Mouse (Mus musculus) limb, embryonic 13.5 days (tissue): ENCODE results near the gene Mrvi1. TPM values are rescaled to one million over a fixed set of nuclear protein-coding genes. Genes with fewer than 3 reads are reported as not detected.
A peak's percentile ranks its signal among the peaks of the same experiment; 100 is the strongest.

Source experiments
- ATAC-seq: fragments of 200-750 bp; cut with Nextera tagmentation; 2 replicates; pipeline ENCODE4 v1.8.0; 2017; ENCODE audit warnings: low read depth, moderate number of reproducible peaks, moderate TSS enrichment; ENCODE audit not compliant: low FRiP score
- H3K27ac ChIP-seq: fragments of 300-500 bp; sonication (generic); 2 replicates; pipeline ENCODE4 v1.5.1; 2015; ENCODE audit warnings: inconsistent platforms, mild to moderate bottlenecking, moderate library complexity
- H3K27me3 ChIP-seq: fragments of 300-500 bp; sonication (generic); 2 replicates; pipeline ENCODE4 v1.6.1; 2015; ENCODE audit warnings: mild to moderate bottlenecking, inconsistent platforms
- H3K36me3 ChIP-seq: fragments of 300-500 bp; sonication (generic); 2 replicates; pipeline ENCODE4 v1.6.1; 2015; ENCODE audit warnings: inconsistent platforms, mild to moderate bottlenecking, moderate library complexity
- H3K4me1 ChIP-seq: fragments of 300-500 bp; sonication (generic); 2 replicates; pipeline ENCODE4 v1.6.1; 2015; ENCODE audit warnings: inconsistent platforms
- H3K4me2 ChIP-seq: fragments of 300-500 bp; sonication (generic); replicated peaks from 2 replicates; pipeline ENCODE4 v1.6.1; 2015; ENCODE audit warnings: inconsistent platforms, mild to moderate bottlenecking, moderate library complexity
- H3K4me3 ChIP-seq: fragments of 300-500 bp; sonication (generic); 2 replicates; pipeline ENCODE4 v1.5.1; 2015; ENCODE audit warnings: moderate library complexity, mild to moderate bottlenecking, inconsistent platforms
- H3K9ac ChIP-seq: fragments of 300-500 bp; sonication (generic); 2 replicates; pipeline ENCODE4 v1.6.1; 2015; ENCODE audit warnings: mild to moderate bottlenecking, inconsistent platforms
- H3K9me3 ChIP-seq: fragments of 300-500 bp; sonication (generic); 2 replicates; pipeline ENCODE4 v1.6.1; 2016; ENCODE audit warnings: inconsistent platforms
- WGBS: fragments of 180-500 bp; shearing (Covaris S2); methylation state at CpG from one replicate; pipeline ENCODE4 v1.1.7; 2015; 5-methylcytosine and 5-hydroxymethylcytosine counted together
- polyA plus RNA-seq: library from polyadenylated mRNA; unstranded; fragments of >200 nt; fragmentation: Nextera tagmentation; extraction: Ambion mirVana; gene quantifications from 2 replicates; pipeline ENCODE4 v1.2.1, GENCODE M21; 2015

Gene Mrvi1
- polyA plus RNA-seq, 1 experiment from 2014 or later = 1.6 TPM

DNA sequence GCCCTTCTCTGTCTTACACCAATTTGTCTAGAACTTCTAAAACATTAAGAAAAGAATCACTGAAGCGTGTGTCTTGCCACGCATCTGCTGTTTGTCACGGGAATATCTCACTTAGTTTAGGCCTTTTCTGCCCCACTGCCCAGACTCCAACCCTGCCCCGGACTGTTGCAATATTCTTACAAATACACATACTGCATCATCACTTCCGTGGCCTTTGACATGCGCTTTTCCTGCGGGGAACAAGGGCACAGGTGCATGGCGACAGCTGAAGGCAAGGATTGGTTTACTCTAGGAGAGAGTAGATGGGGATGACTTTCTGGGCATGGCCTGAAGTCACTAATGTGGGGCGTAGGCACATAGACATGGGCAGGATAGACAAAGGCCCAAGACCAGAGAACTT, 87.6 kb downstream of the Mrvi1 start:
- H3K4me1 ChIP-seq = 0 out of 2 replicates have a peak, but pooled peaks cover 2% of the 10 kb centered on the region
- H3K27ac ChIP-seq = no peak overlapping the region
- H3K4me3 ChIP-seq = no peak overlapping the region
- H3K9me3 ChIP-seq = no peaks in the 10 kb centered on the region
- ATAC-seq = no peak
- no peaks in the 10 kb centered on the region for H3K36me3 ChIP-seq
- no peaks in the 10 kb centered on the region for H3K27me3 ChIP-seq
- WGBS = 87% methylated on average over 9 of the region's 9 CpGs
- no peak overlapping the region for H3K4me2 ChIP-seq
- H3K9ac ChIP-seq = no peak overlapping the region

DNA sequence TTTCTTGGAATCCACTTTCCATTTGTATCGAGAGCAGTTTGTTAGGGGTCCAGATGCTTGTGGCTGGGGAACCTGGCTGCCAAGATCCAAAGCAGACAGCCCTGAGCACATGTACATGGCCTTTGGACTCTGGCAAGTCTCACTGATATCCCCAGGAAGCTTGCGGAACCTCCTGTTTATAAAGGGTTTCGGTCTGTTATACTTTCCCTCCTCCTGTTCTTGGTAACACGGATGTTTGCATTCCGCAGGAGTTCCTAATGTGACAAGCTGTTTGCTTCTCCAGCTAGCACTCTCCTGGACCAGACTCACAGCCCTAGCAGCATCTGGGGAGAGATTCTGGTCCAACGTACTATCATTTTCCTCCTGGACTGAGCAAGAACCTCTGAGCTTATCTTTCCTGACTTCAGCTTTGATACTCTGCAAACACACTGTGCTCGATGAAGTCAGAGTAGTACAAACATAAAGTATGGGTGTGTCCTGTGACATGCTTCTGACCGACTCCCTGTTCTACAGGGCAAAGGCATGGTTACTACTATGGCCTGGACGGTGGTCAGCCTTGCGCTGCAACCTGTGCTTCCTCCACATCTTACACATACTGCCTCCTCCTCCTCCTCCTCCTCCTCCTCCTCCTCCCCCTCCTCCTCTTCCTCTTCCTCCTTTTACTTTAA, 88.2 kb downstream of the Mrvi1 start:
- H3K4me3 ChIP-seq = no peak overlapping the region
- no peak overlapping the region for H3K27ac ChIP-seq
- no peaks in the 10 kb centered on the region for H3K9me3 ChIP-seq
- H3K4me1 ChIP-seq = 0 out of 2 replicates have a peak, but pooled peaks cover 2% of the 10 kb centered on the region
- H3K36me3 ChIP-seq = no peaks in the 10 kb centered on the region
- H3K4me2 ChIP-seq = no peak overlapping the region
- H3K27me3 ChIP-seq = no peaks in the 10 kb centered on the region
- no peak overlapping the region for H3K9ac ChIP-seq
- no peak for ATAC-seq
- 81% methylated on average over 10 of the region's 10 CpGs for WGBS

DNA sequence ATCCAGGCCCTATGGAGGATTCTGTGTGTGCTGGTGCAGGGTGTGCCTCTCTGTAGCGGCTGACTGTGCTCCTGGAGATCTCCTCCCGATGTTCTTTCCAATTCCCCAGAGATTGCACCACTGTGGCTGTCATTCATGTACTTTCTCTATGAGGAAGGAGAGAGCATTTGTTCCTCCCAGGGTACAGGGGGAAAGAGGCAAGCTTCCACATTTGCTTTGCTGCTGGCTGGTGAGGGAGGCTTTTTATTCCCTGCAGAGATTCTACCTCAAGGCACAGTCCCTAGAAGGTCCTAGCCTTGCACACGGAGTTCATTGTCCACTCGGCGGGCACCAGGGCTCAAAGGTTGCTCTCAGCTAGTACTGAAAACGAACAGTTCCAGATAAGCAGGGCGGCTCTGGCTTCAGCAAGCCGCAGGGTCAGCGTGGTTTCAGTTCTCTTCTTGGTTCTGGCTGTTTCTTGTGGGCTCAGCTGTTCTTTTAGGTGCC, 90.7 kb downstream of the Mrvi1 start:
- WGBS = 78% methylated on average over 9 of the region's 9 CpGs
- no peak for ATAC-seq
- Histone ChIP-seq H3K36me3 (no peaks in the 10 kb centered on the region), H3K9ac (no peak overlapping the region), H3K4me2 (no peak overlapping the region), H3K9me3 (no peaks in the 10 kb centered on the region), H3K27me3 (no peaks in the 10 kb centered on the region), H3K4me1 (0 out of 2 replicates have a peak, but pooled peaks cover 2% of the 10 kb centered on the region), H3K4me3 (no peak overlapping the region), H3K27ac (no peak overlapping the region)

DNA sequence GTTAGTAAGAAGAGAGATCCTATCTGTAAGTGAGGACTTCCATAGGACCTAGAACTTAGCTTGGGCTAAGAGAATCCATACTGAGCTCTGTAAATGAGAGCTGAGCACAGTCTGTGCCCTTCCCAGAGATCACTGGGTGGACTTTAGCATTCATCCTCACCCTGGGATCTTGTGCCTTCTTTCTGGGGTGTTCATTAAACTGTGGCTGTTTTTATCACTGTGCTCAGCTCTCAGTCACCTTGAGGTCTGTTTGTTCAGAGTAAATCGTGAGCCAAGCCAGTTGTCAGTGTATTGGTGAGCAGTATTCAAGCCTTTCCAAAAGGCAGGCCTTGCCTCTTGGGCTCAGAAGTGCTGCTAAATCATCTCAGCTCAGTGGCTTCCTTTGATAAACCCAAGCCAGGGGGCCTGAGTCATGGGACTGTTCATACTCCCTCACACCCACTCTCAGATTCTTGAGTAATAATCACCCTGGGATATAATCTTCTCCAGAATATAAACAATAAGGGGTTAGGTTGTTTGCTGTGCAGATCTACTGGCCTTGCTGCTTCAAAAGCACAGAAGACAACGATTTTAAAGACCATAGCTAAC, 100.4 kb downstream of the Mrvi1 start:
- no peak overlapping the region for H3K9ac ChIP-seq
- ATAC-seq = no peak

DNA sequence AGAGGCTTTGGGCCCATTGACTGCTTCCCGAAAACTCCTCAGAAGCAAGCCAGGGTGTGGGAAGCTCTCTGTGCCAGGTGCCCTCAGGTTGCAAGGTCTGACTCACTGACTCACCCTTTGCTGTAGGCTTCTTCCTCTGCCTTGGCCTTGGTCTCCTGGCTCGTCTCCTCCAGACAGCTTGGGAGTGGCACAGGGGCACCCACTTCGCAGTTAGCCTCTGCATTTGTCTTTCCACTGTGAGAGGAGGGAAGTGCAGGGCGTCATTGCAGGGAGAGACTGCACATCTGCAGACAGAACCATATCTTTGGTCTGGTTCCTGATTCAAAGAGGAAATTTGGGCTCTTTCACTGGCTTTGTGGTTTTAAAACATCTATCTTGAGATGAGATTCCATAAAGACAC, 104.2 kb downstream of the Mrvi1 start:
- WGBS = 92% methylated on average over 4 of the region's 4 CpGs
- no peak for ATAC-seq

More for the DNA sequence above, 100.4 kb downstream of the Mrvi1 start:
- H3K27me3 ChIP-seq = no peaks in the 10 kb centered on the region
- WGBS = 88% methylated on average over 2 of the region's 2 CpGs
- H3K4me2 ChIP-seq = no peak overlapping the region
- no peaks in the 10 kb centered on the region for H3K9me3 ChIP-seq
- H3K27ac ChIP-seq = no peak overlapping the region
- no peaks in the 10 kb centered on the region for H3K36me3 ChIP-seq
- no peaks in the 10 kb centered on the region for H3K4me1 ChIP-seq
- H3K4me3 ChIP-seq = no peak overlapping the region

DNA sequence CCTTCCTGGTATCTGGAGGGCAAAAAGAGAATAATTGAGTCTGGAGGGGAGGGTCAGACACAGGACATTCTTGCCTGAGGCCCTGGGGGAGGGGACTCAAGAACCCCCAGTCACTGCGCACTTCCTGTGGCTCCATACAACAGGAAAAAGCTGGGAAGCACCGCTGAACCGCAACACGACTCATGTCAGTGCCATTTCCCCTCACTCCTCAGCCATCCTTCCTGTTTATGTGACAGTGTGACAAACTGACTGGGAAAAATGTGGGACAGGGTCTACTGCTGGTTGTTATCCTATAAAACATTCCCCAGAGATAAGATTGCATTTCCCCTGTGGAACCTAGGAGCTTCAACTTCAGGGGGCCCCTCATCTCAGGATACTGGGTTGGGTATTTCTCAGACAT, 105.3 kb downstream of the Mrvi1 start:
- Histone ChIP-seq H3K4me2 (no peak overlapping the region), H3K36me3 (no peaks in the 10 kb centered on the region), H3K4me3 (no peak overlapping the region), H3K9ac (no peak overlapping the region), H3K27ac (no peak overlapping the region), H3K4me1 (0 out of 2 replicates have a peak, but pooled peaks cover 4% of the 10 kb centered on the region), H3K9me3 (no peaks in the 10 kb centered on the region), H3K27me3 (no peaks in the 10 kb centered on the region)
- 79% methylated on average over 4 of the region's 4 CpGs for WGBS
- ATAC-seq = no peak

More for the DNA sequence above, 104.2 kb downstream of the Mrvi1 start:
- no peak overlapping the region for H3K4me2 ChIP-seq
- no peaks in the 10 kb centered on the region for H3K9me3 ChIP-seq
- no peak overlapping the region for H3K4me3 ChIP-seq
- no peak overlapping the region for H3K9ac ChIP-seq
- no peaks in the 10 kb centered on the region for H3K4me1 ChIP-seq
- no peaks in the 10 kb centered on the region for H3K27me3 ChIP-seq
- H3K36me3 ChIP-seq = no peaks in the 10 kb centered on the region
- H3K27ac ChIP-seq = no peak overlapping the region

DNA sequence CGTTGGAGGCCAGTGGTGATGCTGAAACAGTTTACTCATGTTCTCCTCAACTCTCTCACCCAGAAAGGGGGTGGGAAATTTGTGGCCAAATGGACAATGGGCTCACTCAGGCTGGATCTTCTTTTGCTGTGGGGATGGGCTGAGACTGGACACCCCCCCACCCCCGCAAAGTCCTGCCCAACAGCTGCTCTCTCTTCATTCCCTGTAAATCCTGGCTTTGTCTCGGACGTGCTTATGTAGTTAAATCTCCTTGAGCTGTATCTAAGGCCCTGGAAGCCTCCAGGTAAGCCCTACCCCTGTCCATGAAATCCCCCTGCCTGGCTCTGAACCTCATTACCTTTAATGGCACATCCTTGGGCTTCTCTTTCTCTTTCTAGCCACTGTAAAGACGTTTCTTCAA, 113.5 kb downstream of the Mrvi1 start:
- Histone ChIP-seq H3K27me3 (no peaks in the 10 kb centered on the region), H3K9ac (no peak overlapping the region), H3K36me3 (no peaks in the 10 kb centered on the region), H3K4me2 (no peak overlapping the region), H3K4me1 (peaks cover 10% of the 10 kb centered on the region), H3K9me3 (no peaks in the 10 kb centered on the region), H3K4me3 (no peak overlapping the region), H3K27ac (no peak overlapping the region)
- ATAC-seq = no peak
- 66% methylated on average over 5 of the region's 5 CpGs for WGBS

DNA sequence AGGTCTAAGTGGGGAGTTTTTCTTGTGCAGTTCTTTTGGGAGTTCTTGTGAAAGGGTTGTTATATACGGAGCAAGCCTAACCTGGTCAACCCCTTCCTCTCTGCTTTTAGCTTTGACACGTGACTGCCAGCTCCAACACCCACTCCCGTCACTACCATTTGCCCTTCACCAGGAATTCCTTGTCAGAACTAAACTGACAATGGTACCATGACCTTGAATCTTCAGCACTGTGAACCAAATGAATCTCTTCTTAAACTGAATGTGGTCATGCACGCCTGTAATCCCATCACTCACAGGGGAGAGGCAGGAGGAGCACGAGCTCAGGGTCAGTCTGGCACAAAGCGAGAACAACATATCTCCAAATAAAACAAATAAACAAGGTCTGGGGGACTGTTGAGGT, 115.1 kb downstream of the Mrvi1 start:
- H3K4me3 ChIP-seq = no peak overlapping the region
- H3K27me3 ChIP-seq = no peaks in the 10 kb centered on the region
- ATAC-seq = no peak
- H3K9ac ChIP-seq = no peak overlapping the region
- H3K27ac ChIP-seq = no peak overlapping the region
- H3K36me3 ChIP-seq = no peaks in the 10 kb centered on the region
- H3K4me2 ChIP-seq = no peak overlapping the region
- peaks cover 7% of the 10 kb centered on the region for H3K4me1 ChIP-seq
- no peaks in the 10 kb centered on the region for H3K9me3 ChIP-seq
- 81% methylated on average over 6 of the region's 6 CpGs for WGBS

DNA sequence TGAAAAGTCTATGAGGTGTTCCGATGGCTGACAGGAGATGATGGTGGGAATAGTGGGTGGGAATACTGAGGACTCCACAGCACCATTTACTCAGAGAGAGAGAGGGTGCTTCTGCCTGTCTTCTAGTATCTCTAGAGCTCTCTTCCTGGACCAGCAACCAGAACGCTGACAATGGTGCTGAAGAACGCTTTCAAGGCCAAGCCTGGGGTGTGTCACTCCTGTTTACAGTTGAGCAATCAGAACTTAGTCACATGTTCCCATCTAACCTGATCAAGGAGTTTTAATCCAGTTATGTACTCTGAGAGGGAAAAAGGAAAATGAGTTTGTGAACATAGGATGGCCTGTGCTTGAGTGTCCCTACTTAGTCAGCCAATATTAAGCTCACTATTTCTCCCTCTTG, 116.2 kb downstream of the Mrvi1 start:
- Histone ChIP-seq H3K27ac (no peak overlapping the region), H3K4me1 (peaks cover 7% of the 10 kb centered on the region), H3K27me3 (no peaks in the 10 kb centered on the region), H3K9ac (no peak overlapping the region), H3K4me3 (no peak overlapping the region), H3K4me2 (no peak overlapping the region), H3K36me3 (no peaks in the 10 kb centered on the region), H3K9me3 (no peaks in the 10 kb centered on the region)
- 86% methylated on average over 3 of the region's 3 CpGs for WGBS
- no peak for ATAC-seq

DNA sequence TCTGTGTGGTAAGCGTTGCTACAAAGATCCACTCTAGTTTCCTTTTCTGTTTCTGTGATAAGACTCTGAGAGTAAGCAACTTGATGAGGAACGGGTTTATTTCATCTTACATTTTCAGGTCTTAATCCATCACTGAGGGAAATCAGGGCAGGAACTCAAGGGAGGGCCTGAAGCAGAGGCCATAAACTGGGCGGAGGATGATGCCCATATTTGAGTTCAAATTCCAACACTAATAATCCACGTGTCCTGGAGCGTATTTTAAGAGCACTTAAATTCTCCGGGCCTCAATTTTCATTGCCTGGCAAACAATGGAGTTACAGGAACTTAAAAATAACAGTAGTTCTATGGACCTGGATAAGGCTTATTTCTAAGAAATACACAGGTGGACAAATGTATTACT, 116.7 kb downstream of the Mrvi1 start:
- no peak overlapping the region for H3K9ac ChIP-seq
- no peak for ATAC-seq
- 70% methylated on average over 6 of the region's 6 CpGs for WGBS

DNA sequence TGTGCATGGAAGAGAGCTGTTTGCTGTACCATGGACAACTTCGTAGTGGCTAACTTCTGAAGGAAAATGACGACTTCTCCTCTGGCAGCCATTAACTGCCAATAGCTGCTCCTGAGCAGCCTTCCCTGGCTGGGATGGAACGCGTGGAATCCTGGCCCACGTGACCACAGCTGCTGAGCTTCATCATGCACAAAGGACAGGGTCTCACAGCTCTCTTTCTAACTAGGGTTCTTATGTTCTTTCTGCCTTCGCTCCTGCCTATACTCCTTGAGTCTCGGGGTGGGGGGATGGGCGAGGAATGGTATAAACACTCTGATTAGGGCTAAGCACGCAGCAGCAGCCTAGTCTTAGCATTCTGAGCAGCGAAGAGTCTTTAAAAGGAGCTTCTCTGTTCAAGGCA, 117.2 kb downstream of the Mrvi1 start:
- H3K4me3 ChIP-seq = no peak overlapping the region
- no peaks in the 10 kb centered on the region for H3K27me3 ChIP-seq
- no peak overlapping the region for H3K27ac ChIP-seq
- peak; percentile 76 for ATAC-seq
- H3K4me1 ChIP-seq = peaks cover 7% of the 10 kb centered on the region
- H3K9me3 ChIP-seq = no peaks in the 10 kb centered on the region
- H3K36me3 ChIP-seq = no peaks in the 10 kb centered on the region
- H3K9ac ChIP-seq = no peak overlapping the region
- H3K4me2 ChIP-seq = peak overlapping the region; percentile 25; the same call in 1 of the 2 replicates
- WGBS = 20% methylated on average over 10 of the region's 10 CpGs

More for the DNA sequence above, 116.7 kb downstream of the Mrvi1 start:
- Histone ChIP-seq H3K4me3 (no peak overlapping the region), H3K27ac (no peak overlapping the region), H3K9me3 (no peaks in the 10 kb centered on the region), H3K4me1 (peaks cover 7% of the 10 kb centered on the region), H3K36me3 (no peaks in the 10 kb centered on the region), H3K27me3 (no peaks in the 10 kb centered on the region), H3K4me2 (no peak overlapping the region)

DNA sequence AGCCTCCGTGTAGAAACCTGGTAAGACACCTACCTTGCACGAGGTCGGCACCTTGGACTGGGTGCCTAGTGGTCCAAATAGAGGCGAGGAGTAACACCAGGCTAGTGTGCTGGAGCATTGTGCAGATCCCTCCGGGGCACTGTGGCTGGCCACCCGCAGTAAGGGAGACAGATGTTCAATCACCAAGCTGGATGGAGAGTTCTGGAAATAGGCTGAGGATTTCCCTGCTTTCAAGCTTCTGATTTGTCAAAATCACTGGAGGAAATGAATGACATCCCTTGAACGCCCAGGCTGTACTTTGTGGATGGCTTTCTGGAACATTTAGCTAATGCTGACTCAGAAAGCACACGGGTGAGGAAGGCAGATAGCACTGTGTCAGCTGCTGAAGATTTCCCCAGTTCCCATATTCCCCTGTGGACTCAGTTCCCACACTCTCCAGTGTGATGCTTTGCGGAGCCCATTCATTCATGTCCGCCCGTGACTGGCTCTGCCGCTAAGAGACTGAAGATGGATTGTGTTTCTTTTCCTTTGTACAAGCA, 119.4 kb downstream of the Mrvi1 start, which contains the start of gene Lyve1:
Lyve1 (minus strand) TSS at position 489 of the 539 bp plus-strand sequence.
- Histone ChIP-seq H3K4me3 (no peak within 1 kb of the TSS), H3K27ac (no peak within 1 kb of the TSS), H3K9me3 (no peaks in the 10 kb centered on the region), H3K4me2 (no peak within 1 kb of the TSS), H3K9ac (no peak within 1 kb of the TSS), H3K36me3 (no peaks in the 10 kb centered on the region), H3K4me1 (peaks cover 7% of the 10 kb centered on the region), H3K27me3 (no peaks in the 10 kb centered on the region)
- no peak for ATAC-seq
- 80% methylated on average over 12 of the region's 12 CpGs for WGBS
